Mouse (Mus musculus) left cerebral cortex, postnatal 25 days (tissue): Measurements from ENCODE around the gene Tbc1d8. TPM values are rescaled to one million over a fixed set of nuclear protein-coding genes. Genes with fewer than 3 reads are reported as not detected.

Experiments
- DNase-seq, 2 experiments: peaks; one replicate each; pipeline ENCODE4 v3.0.0; 2022; ENCODE audit warnings: low spot score in 2 of 2, mixed read lengths in 1 of 2
- intact Hi-C: fragments of 180-260 bp; cut with DNase I; formaldehyde crosslinking; loops from one replicate; pipeline ENCODE4 v1.15.1; 2025
- total RNA-seq, 2 experiments: library from RNA; stranded (reverse); gene quantifications; 2 replicates each; pipeline ENCODE4 v1.2.3; 2021

Gene Tbc1d8
- total RNA-seq, 2 experiments from 2014 or later, result 14.2 to 23.3 TPM

DNA sequence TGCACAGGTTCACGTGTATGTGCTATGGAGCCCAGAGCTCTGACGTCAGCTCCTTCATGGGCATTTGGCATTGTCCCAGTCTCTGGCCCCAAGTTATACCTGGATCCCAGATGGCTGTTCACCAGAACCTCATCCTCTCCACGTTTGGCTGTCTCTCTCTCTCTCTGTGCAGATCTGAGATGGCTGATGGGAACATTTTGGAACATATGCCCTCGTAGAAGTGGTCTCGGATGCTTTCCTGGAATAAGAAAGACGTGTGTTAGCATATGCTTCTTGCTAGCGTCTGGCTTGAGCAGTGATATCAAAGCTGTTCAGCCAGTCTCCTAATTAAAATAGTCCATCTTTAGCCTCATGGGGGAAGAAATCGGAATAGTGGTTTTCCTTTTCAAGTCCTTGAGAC is 141.8 kb downstream of the Tbc1d8 start:
- peak in 1 of 2 experiments; percentile 45 for DNase-seq
- intact Hi-C loops, result loop anchor here (5.0 kb wide), 2 partner anchors 144 to 239 kb away; partner anchors contain the start of gene Npas2

DNA sequence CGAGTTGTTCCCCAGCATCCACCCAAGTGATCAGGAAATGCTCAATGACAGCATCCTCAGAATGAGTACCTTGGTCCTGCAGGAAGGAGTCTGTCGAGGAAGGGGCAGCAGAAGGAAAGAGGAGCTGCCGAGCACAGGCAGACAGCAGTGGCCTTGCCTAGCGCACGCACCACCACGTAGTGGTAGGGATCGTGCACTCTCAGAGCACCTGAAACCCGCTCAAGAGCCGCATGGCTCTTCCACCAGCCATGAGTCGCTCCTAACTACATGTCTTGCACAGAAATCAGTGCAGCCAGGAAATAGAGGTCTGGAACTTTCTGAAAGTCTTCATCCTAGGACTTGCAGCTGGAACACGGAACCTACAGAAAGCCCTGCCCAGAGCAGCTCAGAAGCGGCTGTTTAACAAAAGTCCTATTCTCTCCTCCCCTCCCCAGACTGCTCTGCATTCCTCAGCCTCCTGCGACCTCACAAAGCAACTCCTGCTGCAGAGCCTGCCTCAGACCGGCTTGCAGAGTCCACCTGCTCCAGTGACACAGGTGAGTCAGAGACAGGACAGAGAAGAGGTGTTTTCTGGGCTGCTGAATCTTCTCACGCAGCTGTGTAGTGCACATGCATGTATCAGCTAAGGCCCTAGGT is 142.9 kb downstream of the Tbc1d8 start:
- intact Hi-C loops, result loop anchor here (5.0 kb wide), 2 partner anchors 143 to 238 kb away; partner anchors contain the start of gene Npas2
- DNase-seq, result no peak

DNA sequence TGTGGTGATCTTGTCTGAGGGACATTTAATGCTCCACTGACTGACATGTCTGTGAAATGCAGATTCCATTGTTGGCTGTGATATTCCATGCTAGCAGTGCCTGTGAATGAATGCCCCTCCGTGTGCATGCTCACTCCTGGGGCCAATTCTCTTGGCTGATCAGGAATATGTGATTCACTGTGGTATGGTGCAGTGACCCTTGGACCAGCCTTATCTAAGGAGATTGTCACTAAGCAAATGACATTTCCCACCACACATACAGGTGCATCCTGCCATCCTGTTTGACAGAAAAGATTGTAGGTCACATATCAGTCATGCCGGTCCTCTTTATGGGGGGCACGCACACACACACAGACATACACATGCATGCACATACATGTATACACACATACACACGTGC is 146.1 kb downstream of the Tbc1d8 start:
- intact Hi-C loops, result no loop called here
- DNase-seq, result no peak

DNA sequence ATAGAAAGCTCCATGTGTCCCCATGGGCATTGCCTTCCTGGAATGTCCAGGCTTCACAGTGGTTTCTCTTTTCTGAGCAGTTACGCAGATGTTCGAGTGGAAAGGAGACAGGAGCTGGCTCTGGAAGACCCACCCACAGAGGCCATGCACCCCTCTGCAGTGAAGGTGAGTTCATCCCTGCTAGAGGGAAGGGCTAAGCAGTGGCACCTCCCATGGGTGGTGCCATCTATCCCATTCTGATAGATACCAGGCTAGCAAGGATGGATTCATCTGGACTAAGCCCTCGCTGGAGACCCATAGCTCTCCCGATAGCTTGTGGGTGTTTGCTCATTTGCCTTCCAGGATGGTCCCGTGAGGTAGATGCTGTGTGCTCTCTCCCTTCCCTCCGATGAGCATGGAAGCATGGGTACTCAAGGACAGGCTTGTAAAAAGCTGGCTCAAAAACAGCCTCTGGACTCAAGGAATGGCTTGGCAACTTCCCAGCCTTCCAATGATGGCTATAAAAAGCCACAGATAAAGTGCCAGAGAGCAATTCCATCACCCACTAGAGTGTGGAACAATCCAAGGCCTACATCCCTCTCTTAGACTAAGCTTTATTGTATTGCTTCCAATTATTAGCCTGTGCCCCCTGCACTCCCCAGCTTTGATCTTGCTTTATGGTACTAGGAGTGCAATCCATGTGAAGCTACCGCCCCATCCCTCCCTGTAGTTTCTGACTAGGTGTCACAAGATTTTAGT is 147.5 kb downstream of the Tbc1d8 start:
- DNase-seq, result no peak
- intact Hi-C loops, result no loop called here

DNA sequence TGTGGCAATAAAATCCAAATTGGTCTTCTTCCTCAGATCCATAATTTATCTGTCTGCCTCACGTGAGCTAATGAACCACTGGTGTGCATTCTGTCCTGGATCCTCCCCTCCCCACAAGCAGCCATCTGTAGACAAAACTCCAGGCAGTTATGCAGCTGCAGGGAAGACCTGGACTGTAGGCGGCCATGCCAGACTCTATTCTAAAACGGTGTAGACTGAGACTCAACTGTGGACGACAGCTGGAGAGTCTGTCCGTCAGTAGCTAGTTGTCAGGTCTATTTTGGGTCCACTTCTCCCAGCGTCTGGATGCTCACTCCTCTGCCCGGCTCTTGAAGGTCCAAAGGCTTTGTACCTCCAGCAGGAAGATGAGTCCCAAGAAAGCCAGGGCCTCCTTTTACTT is 151.0 kb downstream of the Tbc1d8 start:
- intact Hi-C loops, result no loop called here
- peak in 1 of 2 experiments; percentile 75 for DNase-seq

DNA sequence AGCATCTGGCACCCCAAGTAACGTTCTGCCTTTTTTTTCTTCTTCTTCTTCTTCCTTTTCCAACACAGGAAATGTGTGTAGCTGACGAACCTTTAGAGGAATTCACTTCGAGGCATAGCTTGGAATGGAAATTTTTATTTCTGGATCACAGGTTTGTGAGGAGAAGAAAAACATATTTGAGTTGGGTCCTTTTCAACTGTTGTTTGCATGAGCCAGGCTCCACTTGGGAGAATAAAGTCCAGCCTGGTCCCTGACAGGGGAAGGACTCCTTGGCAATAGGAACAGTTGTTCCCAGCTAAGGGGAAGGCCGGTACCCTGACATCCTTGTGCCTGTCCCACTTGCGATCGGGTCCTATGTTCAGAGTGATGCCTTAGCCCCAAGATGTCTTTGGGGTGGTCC is 153.3 kb downstream of the Tbc1d8 start:
- intact Hi-C loops, result no loop called here
- DNase-seq, result no peak

DNA sequence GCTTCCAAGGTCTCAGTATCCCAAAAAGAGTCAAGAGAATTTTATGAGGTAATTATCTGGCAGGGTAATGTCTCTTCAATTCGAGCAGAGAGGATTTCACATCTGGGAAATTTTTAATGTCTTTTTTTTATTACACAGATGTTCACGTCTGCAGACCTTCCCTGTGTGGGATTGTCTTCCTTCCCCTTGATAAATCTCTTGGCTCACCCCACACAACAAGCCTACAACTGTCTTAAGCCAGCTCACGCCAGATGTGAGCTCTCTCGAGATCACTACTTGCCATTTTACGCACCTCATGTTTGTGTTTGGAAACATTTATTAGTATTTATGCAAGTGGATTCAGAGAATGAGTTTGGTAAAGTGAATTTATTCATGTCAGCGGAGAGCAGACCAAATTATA is 156.6 kb downstream of the Tbc1d8 start:
- DNase-seq, result no peak
- intact Hi-C loops, result no loop called here

Other genes with a start within 250 kb of the Tbc1d8 start
- gene Rpl31, start 110.9 kb downstream of the Tbc1d8 start, total RNA-seq, result 100 to 1,000 TPM; 449 to 504 TPM
- gene Cnot11, start 56.2 kb upstream of the Tbc1d8 start, total RNA-seq, result 10 to 100 TPM; 24.4 to 24.6 TPM
- 10 to 100 TPM; 28.3 to 28.5 TPM for gene Rnf149, start 98.7 kb upstream of the Tbc1d8 start, total RNA-seq
- 10 to 100 TPM; 75.2 to 82.4 TPM for gene Creg2, start 172.7 kb upstream of the Tbc1d8 start, total RNA-seq
- gene Rfx8, start 242.2 kb upstream of the Tbc1d8 start, total RNA-seq, result under 1 TPM in 1 of 2 experiments, not detected in 1; 0.16 TPM